Mouse (Mus musculus) adrenal gland, postnatal 36 days (tissue): Measurements from ENCODE around the gene Mgrn1. TPM values are rescaled to one million over a fixed set of nuclear protein-coding genes. Genes with fewer than 3 reads are reported as not detected.
A peak's percentile ranks its signal among the peaks of the same experiment; 100 is the strongest.

Experiments
- DNase-seq, 2 experiments: peaks; one replicate each; pipeline ENCODE4 v3.0.0; 2021; ENCODE audit warnings: mixed read lengths in 1 of 2
- total RNA-seq, 2 experiments: library from RNA; stranded (reverse); gene quantifications; 2 replicates each; pipeline ENCODE4 v1.2.3; 2021

Gene Mgrn1
- total RNA-seq, 2 experiments from 2014 or later = 72.9 to 79.3 TPM

- DNase-seq = no peak
Measured at GRCm38 (mm10) chr16:4978275-4979051, 92.4 kb downstream of the Mgrn1 start.

GRCm38 (mm10) chr16:4979755-4980380, 93.8 kb downstream of the Mgrn1 start:
- DNase-seq = peak in 1 of 2 experiments; percentile 54

GRCm38 (mm10) chr16:4984717-4985116, 98.7 kb downstream of the Mgrn1 start:
- DNase-seq = no peak

Other genes with a start within 250 kb of the Mgrn1 start
- 10 to 100 TPM in 1 of 2 experiments, 1 to 10 TPM in 1; 8.9 to 15.1 TPM for gene Vasn, start 246.3 kb upstream of the Mgrn1 start, total RNA-seq
- 100 to 1,000 TPM; 118 to 143 TPM for gene Dnaja3, start 246.3 kb upstream of the Mgrn1 start, total RNA-seq
- gene Coro7, start 206.5 kb upstream of the Mgrn1 start, total RNA-seq = 10 to 100 TPM; 24.6 to 25.1 TPM
- 1 to 10 TPM; 3.9 to 4.0 TPM for gene Nmral1, start 166.9 kb upstream of the Mgrn1 start, total RNA-seq
- 100 to 1,000 TPM in 1 of 2 experiments, 10 to 100 TPM in 1; 57.3 to 106 TPM for gene Hmox2, start 159.9 kb upstream of the Mgrn1 start, total RNA-seq
- 100 to 1,000 TPM in 1 of 2 experiments, 10 to 100 TPM in 1; 99.9 to 114 TPM for gene Cdip1, start 96.0 kb upstream of the Mgrn1 start, total RNA-seq
- gene 4930562C15Rik, start 50.8 kb upstream of the Mgrn1 start, total RNA-seq = not detected
- 10 to 100 TPM; 29.2 to 36.1 TPM for gene Ubald1, start 5.9 kb upstream of the Mgrn1 start, total RNA-seq
- gene Nudt16l1, start 52.5 kb downstream of the Mgrn1 start, total RNA-seq = 10 to 100 TPM; 54.6 to 74.1 TPM
- 10 to 100 TPM; 31.2 to 42.2 TPM for gene Anks3, start 78.0 kb downstream of the Mgrn1 start, total RNA-seq
- not detected for gene Sept12, start 111.6 kb downstream of the Mgrn1 start, total RNA-seq
- not detected for gene Smim22, start 121.0 kb downstream of the Mgrn1 start, total RNA-seq
- gene Rogdi, start 127.3 kb downstream of the Mgrn1 start, total RNA-seq = 10 to 100 TPM; 21.2 to 21.6 TPM
- 10 to 100 TPM; 94.6 to 95.6 TPM for gene Glyr1, start 163.6 kb downstream of the Mgrn1 start, total RNA-seq
- gene Ubn1, start 163.8 kb downstream of the Mgrn1 start, total RNA-seq = 10 to 100 TPM; 35.2 to 38.5 TPM
- 1 to 10 TPM; 2.0 to 4.7 TPM for gene Ppl, start 246.2 kb downstream of the Mgrn1 start, total RNA-seq